Mouse (Mus musculus): ENCODE measurements around the gene Slc25a28. TPM values are rescaled to one million over a fixed set of nuclear protein-coding genes. Genes with fewer than 3 reads are reported as not detected.
A peak's percentile ranks its signal among the peaks of the same experiment; 100 is the strongest.

The Slc25a28 gene
- polyA plus RNA-seq, 1 experiment from 2014 or later, result 17.1 TPM

DNA sequence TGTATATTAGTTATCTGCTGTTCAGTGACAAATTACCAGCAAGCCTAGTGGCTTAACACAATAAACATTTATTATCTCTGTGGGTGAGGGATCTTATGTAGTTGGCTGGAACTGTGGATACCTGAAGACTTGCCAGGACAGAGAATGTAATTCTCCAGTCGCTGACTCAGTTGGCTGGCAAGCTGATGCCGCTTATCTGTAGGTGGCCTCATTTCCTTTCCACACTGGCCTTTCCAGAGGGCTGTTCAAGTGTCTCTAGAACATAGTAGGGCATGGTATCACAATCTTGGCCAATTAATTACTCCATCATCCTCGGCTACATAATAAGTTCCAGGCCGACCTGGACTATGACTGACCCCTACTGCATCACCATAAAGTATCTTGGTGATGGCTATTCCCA, 6.9 kb upstream of the Slc25a28 start:
- H3K36me3 ChIP-seq (ENCODE audit: insufficient read depth, low read length), result no peaks in the 10 kb centered on the region
- H3K9ac ChIP-seq (ENCODE audit: low read depth, low read length), result no peak overlapping the region
- no peak for TF ChIP-seq CTCF (IDR thresholded peaks at IDR 0.05; ENCODE audit: low read depth)
- ATAC-seq (replicated peaks; ENCODE audit: low FRiP score, low read depth) (no peak), DNase-seq (ENCODE audit: low spot score) (no peak)
- H3K4me3 ChIP-seq (replicated peaks; ENCODE audit: low read depth, low read length), result no peak overlapping the region
- H3K9me3 ChIP-seq (replicated peaks; ENCODE audit: low read length), result no peaks in the 10 kb centered on the region
- no peak overlapping the region for H3K4me2 ChIP-seq (ENCODE audit: low read length)
- H3K27ac ChIP-seq, result no peak overlapping the region
- no peaks in the 10 kb centered on the region for H3K27me3 ChIP-seq (ENCODE audit: insufficient read depth, low read length)
- H3K4me1 ChIP-seq (replicated peaks; ENCODE audit: insufficient read depth, low read length), result no peaks in the 10 kb centered on the region
- 89% methylated on average over 4 of the region's 4 CpGs for WGBS

DNA sequence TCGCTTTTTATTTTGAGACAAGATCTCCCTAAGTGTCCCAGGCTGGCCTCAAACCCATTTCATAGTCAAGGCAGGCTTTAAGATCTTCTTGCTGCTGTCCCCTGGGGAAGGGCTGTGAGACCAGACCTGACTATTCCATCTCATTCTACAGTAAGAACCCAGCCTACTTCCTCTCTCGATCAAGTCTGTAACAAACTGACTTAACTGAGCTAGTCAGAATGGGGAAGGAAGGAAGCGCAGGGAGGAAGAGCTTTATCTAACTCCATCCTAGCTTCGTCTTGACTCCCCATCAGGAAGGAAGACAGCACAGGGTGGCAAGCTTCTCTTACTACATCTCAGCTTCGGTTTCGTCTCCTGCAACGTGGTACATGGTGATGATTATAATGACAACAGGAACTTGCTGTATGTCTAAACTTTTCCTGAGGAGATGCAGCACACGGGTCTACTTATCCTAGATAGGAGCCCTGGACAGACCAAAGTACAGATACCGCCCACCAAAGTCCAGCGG, 4.8 kb upstream of the Slc25a28 start:
- ATAC-seq (replicated peaks; ENCODE audit: low FRiP score, low read depth) (no peak), DNase-seq (ENCODE audit: low spot score) (no peak)
- Histone ChIP-seq H3K4me1 (replicated peaks; ENCODE audit: insufficient read depth, low read length) (0 out of 2 replicates have a peak, but pooled peaks cover 6% of the 10 kb centered on the region), H3K4me2 (ENCODE audit: low read length) (no peak overlapping the region), H3K4me3 (replicated peaks; ENCODE audit: low read depth, low read length) (no peak overlapping the region), H3K36me3 (ENCODE audit: insufficient read depth, low read length) (no peaks in the 10 kb centered on the region), H3K27ac (no peak overlapping the region), H3K9ac (ENCODE audit: low read depth, low read length) (no peak overlapping the region), H3K9me3 (replicated peaks; ENCODE audit: low read length) (no peaks in the 10 kb centered on the region), H3K27me3 (ENCODE audit: insufficient read depth, low read length) (no peaks in the 10 kb centered on the region)
- WGBS, result 80% methylated on average over 10 of the region's 10 CpGs
- TF ChIP-seq CTCF (IDR thresholded peaks at IDR 0.05; ENCODE audit: low read depth), result no peak

DNA sequence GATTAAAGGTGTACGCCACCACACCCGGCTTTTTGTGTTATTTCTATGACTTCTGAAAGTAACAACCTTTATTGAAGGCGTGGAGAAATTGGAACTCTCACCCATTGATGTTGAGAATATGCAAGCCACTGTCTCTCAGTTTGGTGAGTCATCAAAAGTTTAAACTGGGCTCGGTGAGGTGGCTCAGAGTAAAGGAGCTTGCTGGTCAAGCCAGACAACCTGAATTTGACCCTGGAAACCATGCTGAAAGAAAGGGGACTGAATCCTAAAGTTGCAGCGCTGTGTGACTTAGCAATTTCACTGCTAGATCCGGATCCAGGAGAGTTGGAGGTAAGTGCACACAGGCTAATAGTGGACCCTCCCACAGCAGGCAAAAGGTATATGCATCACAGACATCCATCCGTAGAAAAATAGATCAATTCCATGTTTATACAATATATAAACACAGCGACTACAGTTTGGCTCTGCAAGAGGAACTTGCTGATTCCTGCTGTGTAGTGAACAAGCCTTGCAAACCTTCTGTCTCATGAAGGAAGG, 3.9 kb upstream of the Slc25a28 start:
- WGBS, result 82% methylated on average over 8 of the region's 8 CpGs
- no peak overlapping the region for H3K4me2 ChIP-seq (ENCODE audit: low read length)
- H3K27me3 ChIP-seq (ENCODE audit: insufficient read depth, low read length), result no peaks in the 10 kb centered on the region
- H3K4me3 ChIP-seq (replicated peaks; ENCODE audit: low read depth, low read length), result no peak overlapping the region
- no peak for TF ChIP-seq CTCF (IDR thresholded peaks at IDR 0.05; ENCODE audit: low read depth)
- no peak overlapping the region for H3K27ac ChIP-seq
- no peaks in the 10 kb centered on the region for H3K9me3 ChIP-seq (replicated peaks; ENCODE audit: low read length)
- ATAC-seq (replicated peaks; ENCODE audit: low FRiP score, low read depth) (no peak), DNase-seq (ENCODE audit: low spot score) (no peak)
- H3K36me3 ChIP-seq (ENCODE audit: insufficient read depth, low read length), result no peaks in the 10 kb centered on the region
- no peak overlapping the region for H3K9ac ChIP-seq (ENCODE audit: low read depth, low read length)
- 0 out of 2 replicates have a peak, but pooled peaks cover 6% of the 10 kb centered on the region for H3K4me1 ChIP-seq (replicated peaks; ENCODE audit: insufficient read depth, low read length)

DNA sequence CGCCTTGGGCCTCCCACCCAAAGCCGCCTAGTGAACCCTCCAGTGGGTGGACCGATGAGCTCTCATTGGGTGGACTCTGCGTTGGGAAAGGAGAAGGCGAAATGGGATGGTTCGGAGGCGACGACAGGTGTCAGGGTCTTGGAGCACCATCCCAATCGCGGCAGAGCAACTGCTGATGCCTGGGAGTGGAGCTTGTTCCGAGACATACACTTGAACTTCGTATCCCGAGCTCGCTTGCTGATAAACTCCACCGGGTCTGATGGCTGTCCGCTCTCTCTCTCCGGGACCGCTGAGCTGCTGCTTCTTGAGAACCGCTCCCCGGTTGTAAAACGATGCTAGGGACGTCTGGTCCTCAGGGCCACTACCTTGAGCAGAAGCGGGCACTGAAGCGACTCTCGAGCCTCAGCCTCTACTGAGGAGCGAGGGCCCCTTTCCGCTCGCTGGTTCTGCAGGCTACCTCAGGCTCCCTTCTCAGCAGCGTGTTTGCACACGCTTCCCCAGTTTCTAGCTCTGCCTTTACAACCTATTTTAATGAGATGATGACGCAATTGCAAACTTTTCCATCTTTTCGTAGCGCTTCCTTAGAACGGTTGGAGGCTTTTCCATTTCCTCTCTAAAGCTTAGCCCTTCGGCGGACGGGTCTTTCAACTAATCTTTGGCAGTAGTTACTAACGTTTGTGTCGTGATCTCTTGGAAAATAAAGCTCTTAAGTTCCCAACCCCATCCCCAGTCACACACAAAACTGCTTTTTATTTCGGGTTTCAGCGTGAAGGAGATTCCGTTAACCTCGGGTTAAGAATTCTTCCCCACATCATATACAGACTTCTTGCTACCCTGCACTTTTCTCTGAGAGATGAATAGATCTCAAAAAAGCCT, 1.1 kb upstream of the Slc25a28 start:
- H3K36me3 ChIP-seq (ENCODE audit: insufficient read depth, low read length), result no peaks in the 10 kb centered on the region
- peak overlapping the region; percentile 92 for H3K4me2 ChIP-seq (ENCODE audit: low read length)
- DNase-seq (ENCODE audit: low spot score) (peak; percentile 74), ATAC-seq (replicated peaks; ENCODE audit: low FRiP score, low read depth) (no peak)
- peak overlapping the region; percentile 87 for H3K4me3 ChIP-seq (replicated peaks; ENCODE audit: low read depth, low read length)
- no peaks in the 10 kb centered on the region for H3K27me3 ChIP-seq (ENCODE audit: insufficient read depth, low read length)
- H3K4me1 ChIP-seq (replicated peaks; ENCODE audit: insufficient read depth, low read length), result 0 out of 2 replicates have a peak, but pooled peaks cover 12% of the 10 kb centered on the region
- WGBS, result under 1% methylated on average over 43 of the region's 43 CpGs
- H3K9ac ChIP-seq (ENCODE audit: low read depth, low read length), result peak overlapping the region; percentile 65
- H3K9me3 ChIP-seq (replicated peaks; ENCODE audit: low read length), result no peaks in the 10 kb centered on the region
- no peak; the same call in 1 of the 2 replicates for TF ChIP-seq CTCF (IDR thresholded peaks at IDR 0.05; ENCODE audit: low read depth)
- H3K27ac ChIP-seq, result peak overlapping the region; percentile 97

DNA sequence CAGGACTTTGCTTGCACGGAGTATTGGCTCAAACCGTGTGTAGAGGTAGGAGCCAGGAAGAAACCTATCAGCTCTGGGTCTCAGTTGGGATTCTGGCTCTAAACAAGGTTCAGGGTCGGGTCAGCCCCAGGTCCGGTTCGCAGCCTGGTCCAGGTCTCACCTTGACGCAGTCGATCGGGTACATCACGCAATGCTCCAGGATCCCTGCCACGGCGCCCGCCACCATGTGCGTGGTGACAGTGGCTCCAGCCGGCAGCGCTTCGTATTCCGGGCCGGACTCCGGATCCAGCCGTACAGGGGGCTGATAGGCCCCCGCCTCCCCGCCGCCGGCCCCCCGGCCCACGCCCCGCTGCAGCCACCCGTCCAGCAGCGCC, 378 bp downstream of the Slc25a28 start:
- TF ChIP-seq CTCF (IDR thresholded peaks at IDR 0.05; ENCODE audit: low read depth), result no peak
- ATAC-seq (replicated peaks; ENCODE audit: low FRiP score, low read depth) (peak; percentile 4), DNase-seq (ENCODE audit: low spot score) (no peak)
- Histone ChIP-seq H3K4me2 (ENCODE audit: low read length) (peak overlapping the region; percentile 64), H3K27ac (peak overlapping the region; percentile 91), H3K4me3 (replicated peaks; ENCODE audit: low read depth, low read length) (peak overlapping the region; percentile 87), H3K9me3 (replicated peaks; ENCODE audit: low read length) (no peaks in the 10 kb centered on the region), H3K27me3 (ENCODE audit: insufficient read depth, low read length) (no peaks in the 10 kb centered on the region), H3K4me1 (replicated peaks; ENCODE audit: insufficient read depth, low read length) (0 out of 2 replicates have a peak, but pooled peaks cover 12% of the 10 kb centered on the region), H3K9ac (ENCODE audit: low read depth, low read length) (peak overlapping the region; percentile 93), H3K36me3 (ENCODE audit: insufficient read depth, low read length) (no peaks in the 10 kb centered on the region)
- under 1% methylated on average over 23 of the region's 29 CpGs for WGBS

DNA sequence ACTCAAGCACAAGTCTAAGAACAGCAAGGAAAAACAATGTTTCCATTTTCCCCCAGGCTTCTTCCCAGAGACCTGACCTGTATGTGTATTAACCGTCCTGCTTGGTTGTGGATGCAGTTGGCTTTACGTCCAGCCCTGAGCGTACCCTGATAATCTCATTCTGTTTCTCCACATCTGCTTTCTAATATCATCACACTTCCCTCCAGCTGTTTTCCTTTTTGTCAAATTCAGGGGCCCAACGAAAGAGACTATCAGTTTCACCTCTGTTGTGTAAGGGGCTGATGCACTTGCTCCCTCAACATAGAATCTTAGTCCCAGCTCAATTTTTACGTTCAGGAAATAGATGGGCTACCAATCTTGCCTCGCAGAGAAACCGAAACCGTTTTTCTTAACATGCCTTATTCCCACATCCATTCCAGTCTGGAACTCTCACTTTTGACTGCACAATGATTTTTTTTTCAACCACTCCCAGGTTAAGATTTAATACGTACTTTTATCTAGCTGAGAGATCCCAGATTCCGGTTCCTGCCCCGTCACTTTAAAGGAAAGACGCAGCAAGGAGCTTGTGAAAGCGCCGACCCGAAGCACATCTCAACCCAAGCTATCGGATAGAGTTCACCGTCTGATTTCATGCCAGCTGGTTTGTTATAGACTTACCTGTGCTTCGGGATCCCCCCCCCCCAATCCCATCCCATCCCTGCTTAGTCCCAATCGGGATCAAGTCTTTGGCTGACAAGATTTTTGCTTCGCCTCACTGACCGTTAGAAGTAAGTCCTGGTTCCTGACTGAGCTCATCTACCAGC, 967 bp downstream of the Slc25a28 start:
- ATAC-seq (replicated peaks; ENCODE audit: low FRiP score, low read depth) (no peak), DNase-seq (ENCODE audit: low spot score) (no peak)
- Histone ChIP-seq H3K27ac (peak overlapping the region; percentile 91; the same call in 1 of the 2 replicates), H3K4me1 (replicated peaks; ENCODE audit: insufficient read depth, low read length) (0 out of 2 replicates have a peak, but pooled peaks cover 12% of the 10 kb centered on the region), H3K4me2 (ENCODE audit: low read length) (peak overlapping the region; percentile 64), H3K9ac (ENCODE audit: low read depth, low read length) (peak overlapping the region; percentile 93), H3K27me3 (ENCODE audit: insufficient read depth, low read length) (no peaks in the 10 kb centered on the region), H3K4me3 (replicated peaks; ENCODE audit: low read depth, low read length) (peak overlapping the region; percentile 87), H3K9me3 (replicated peaks; ENCODE audit: low read length) (no peaks in the 10 kb centered on the region), H3K36me3 (ENCODE audit: insufficient read depth, low read length) (no peaks in the 10 kb centered on the region)
- WGBS, result 4% methylated on average over 21 of the region's 21 CpGs
- TF ChIP-seq CTCF (IDR thresholded peaks at IDR 0.05; ENCODE audit: low read depth), result no peak
